Mouse (Mus musculus) C2C12 (cell line): ENCODE results near the gene Cpeb1. TPM values are rescaled to one million over a fixed set of nuclear protein-coding genes. Genes with fewer than 3 reads are reported as not detected.

ENCODE experiments used
- H3K27me3 ChIP-seq: one replicate; pipeline ENCODE4 v1.6.1; 2011; ENCODE audit not compliant: control insufficient read depth, insufficient read depth, insufficient read length
- H3K36me3 ChIP-seq: one replicate; pipeline ENCODE4 v1.6.1; 2011; ENCODE audit not compliant: control insufficient read depth, insufficient read depth
- H3K4me3 ChIP-seq: one replicate; pipeline ENCODE4 v1.5.1; 2011; ENCODE audit warnings: mild to moderate bottlenecking, control low read depth; ENCODE audit not compliant: poor library complexity, insufficient read depth, severe bottlenecking
- H3K79me2 ChIP-seq: one replicate; pipeline ENCODE4 v1.6.1; 2011; ENCODE audit not compliant: control insufficient read depth, insufficient read depth
- H3K79me3 ChIP-seq: one replicate; pipeline ENCODE4 v1.6.1; 2011; ENCODE audit warnings: low read depth, control low read depth
- H3ac ChIP-seq: one replicate; pipeline ENCODE3; 2011; ENCODE audit warnings: low read depth; ENCODE audit not compliant: control insufficient read depth, insufficient read length
- CEBPB ChIP-seq: IDR thresholded peaks from one replicate; pipeline ENCODE4 v1.6.1; 2011; ENCODE audit warnings: low read depth, mild to moderate bottlenecking, control low read depth, moderate library complexity
- CTCF ChIP-seq: IDR thresholded peaks from one replicate; pipeline ENCODE4 v1.5.1; 2011; ENCODE audit not compliant: control insufficient read depth, insufficient read depth, insufficient read length
- FOSL1 ChIP-seq: IDR thresholded peaks from one replicate; pipeline ENCODE4 v1.8.0; 2011; ENCODE audit warnings: mild to moderate bottlenecking, low read length; ENCODE audit not compliant: poor library complexity, insufficient read depth, severe bottlenecking
- MAX ChIP-seq: IDR thresholded peaks from one replicate; pipeline ENCODE4 v1.6.1; 2011; ENCODE audit warnings: mild to moderate bottlenecking, control low read depth
- MYOD1 ChIP-seq: IDR thresholded peaks from one replicate; pipeline ENCODE4 v1.6.1; 2011; ENCODE audit warnings: low read depth; ENCODE audit not compliant: control insufficient read depth, insufficient read length
- MYOG ChIP-seq: IDR thresholded peaks from one replicate; pipeline ENCODE4 v1.6.1; 2011; ENCODE audit not compliant: control insufficient read depth, insufficient read length; ENCODE audit errors: extremely low read depth
- USF1 ChIP-seq: IDR thresholded peaks from one replicate; pipeline ENCODE4 v1.6.1; 2011; ENCODE audit warnings: low read depth, mild to moderate bottlenecking, control low read depth, moderate library complexity
- polyA plus RNA-seq: library from polyadenylated mRNA; unstranded; fragments of >200 nt; fragmentation: generic; extraction: Trizol; gene quantifications from one replicate; pipeline ENCODE4 v1.2.1, GENCODE M21; 2012; ENCODE audit warnings: missing spikeins

Cpeb1 gene
- polyA plus RNA-seq, 1 experiment: 0.81 TPM

DNA sequence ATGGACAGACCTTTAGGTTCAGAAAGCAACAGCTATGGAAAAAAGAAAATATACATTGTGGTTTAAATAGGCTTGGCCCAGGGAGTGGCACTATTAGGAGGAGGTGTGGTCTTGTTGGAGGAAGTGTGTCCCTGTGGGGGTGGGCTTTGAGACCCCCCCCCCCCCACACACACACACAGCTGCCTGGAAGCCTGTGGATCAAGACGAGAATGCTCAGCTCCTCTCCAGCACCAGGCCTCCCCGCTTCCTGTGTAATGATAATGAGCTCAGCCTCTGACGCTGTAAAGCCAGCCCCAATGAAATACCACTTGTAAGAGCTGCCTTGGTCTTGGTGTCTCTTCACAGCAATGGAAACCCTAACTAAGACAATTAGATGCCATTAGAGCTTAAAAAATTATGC is 124.5 kb downstream of the Cpeb1 start:
- Histone ChIP-seq H3K27me3 (no peaks in the 10 kb centered on the region), H3K4me3 (no peak overlapping the region), H3K79me3 (no peaks in the 10 kb centered on the region), H3K36me3 (peaks cover 26% of the 10 kb centered on the region), H3ac (no peak overlapping the region), H3K79me2 (no peaks in the 10 kb centered on the region)
- TF ChIP-seq MYOD1: no peak
- no peak for TF ChIP-seq FOSL1
- no peak for TF ChIP-seq USF1
- TF ChIP-seq CEBPB: no peak
- no peak for TF ChIP-seq CTCF
- TF ChIP-seq MAX: no peak
- no peak for TF ChIP-seq MYOG

DNA sequence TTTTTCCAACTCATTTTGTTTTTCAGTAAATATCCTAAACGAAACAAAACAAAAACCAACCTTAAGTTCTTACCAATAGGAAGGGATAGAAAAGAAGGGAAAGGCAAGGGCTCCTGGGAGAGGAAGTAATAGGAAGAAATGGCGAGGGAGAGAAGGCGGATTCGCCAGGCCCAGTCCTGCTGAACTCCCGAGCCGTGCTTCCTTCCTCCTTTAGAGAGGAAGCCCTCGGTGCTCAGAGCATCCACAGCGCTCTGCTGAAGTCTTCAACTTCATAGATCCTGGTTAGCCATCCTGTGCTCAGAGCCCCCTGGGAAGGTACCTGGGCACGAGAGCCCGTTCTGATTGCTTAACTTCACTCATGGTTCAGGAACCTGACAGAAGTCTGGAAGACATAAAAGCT is 127.6 kb downstream of the Cpeb1 start:
- Histone ChIP-seq H3K79me3 (no peaks in the 10 kb centered on the region), H3K36me3 (peaks cover 5% of the 10 kb centered on the region), H3ac (no peak overlapping the region), H3K4me3 (no peak overlapping the region), H3K27me3 (no peaks in the 10 kb centered on the region), H3K79me2 (no peaks in the 10 kb centered on the region)
- TF ChIP-seq CEBPB (no peak), MYOG (no peak), FOSL1 (no peak), MAX (no peak), MYOD1 (no peak), USF1 (no peak), CTCF (no peak)

DNA sequence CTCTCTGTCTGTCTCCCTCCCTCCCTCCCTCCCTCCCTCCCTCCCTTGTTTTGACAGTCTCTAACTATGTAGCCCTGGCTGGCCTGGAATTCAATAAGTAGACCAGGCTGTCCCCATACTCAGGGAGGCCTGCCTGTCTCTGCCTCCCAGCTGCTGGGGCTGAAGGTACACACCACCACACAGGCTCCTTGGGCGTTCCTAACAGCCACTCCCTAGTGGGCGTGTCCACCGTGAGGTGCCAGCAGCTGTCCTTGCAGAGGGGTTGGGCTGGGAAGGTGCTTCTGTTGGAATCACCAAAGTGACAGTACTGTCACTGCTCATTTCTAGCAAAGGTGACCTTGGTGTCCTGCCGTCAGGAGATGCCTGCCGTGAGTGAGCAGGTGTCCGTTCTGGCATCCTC is 128.4 kb downstream of the Cpeb1 start:
- no peaks in the 10 kb centered on the region for H3K36me3 ChIP-seq
- H3K79me2 ChIP-seq: no peaks in the 10 kb centered on the region
- no peaks in the 10 kb centered on the region for H3K79me3 ChIP-seq
- no peak overlapping the region for H3K4me3 ChIP-seq
- no peak overlapping the region for H3ac ChIP-seq
- TF ChIP-seq MAX (no peak), MYOG (no peak), CTCF (no peak), MYOD1 (no peak), CEBPB (no peak), USF1 (no peak), FOSL1 (no peak)
- no peaks in the 10 kb centered on the region for H3K27me3 ChIP-seq

DNA sequence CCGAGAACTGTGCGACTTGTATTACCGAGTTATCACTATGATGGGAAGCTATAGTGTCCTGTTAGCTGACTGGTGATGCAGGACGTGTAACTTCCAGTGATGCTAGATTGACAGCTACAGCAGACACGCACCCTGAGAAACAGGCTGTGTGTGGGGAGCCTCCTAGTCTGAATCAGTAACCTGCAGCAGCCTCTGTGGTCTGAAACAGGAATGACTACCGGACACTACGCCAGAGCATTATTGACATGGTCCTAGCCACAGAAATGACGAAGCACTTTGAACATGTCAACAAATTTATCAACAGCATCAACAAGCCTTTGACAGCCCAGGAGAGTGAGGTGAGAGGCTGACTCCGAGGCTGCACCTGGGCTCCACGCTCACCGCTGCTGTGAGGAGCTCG is 129.2 kb downstream of the Cpeb1 start:
- Histone ChIP-seq H3K36me3 (no peaks in the 10 kb centered on the region), H3K4me3 (no peak overlapping the region), H3K79me3 (no peaks in the 10 kb centered on the region), H3ac (no peak overlapping the region), H3K79me2 (no peaks in the 10 kb centered on the region), H3K27me3 (no peaks in the 10 kb centered on the region)
- TF ChIP-seq CTCF (no peak), CEBPB (no peak), MYOG (no peak), MYOD1 (no peak), MAX (no peak), FOSL1 (no peak), USF1 (no peak)

DNA sequence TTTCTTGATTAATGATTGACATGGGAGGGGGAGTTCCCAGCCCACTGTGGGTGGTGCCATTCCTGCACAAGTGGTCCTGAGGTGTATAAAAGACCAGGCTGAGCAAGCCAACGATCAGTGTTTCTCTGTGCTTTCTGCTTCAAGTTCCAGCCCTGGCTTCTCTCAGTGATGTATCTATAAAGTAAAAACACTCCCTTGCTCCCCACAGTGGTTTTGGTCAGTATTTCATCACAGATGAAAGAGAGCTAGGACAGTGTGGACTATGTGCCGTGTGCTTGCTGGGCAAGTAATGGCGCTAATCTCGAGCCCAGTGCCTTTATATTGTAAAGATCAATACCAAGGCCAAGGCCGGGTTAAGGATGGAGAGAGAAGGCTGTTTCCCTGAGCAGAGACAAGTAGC is 133.5 kb downstream of the Cpeb1 start:
- H3K79me3 ChIP-seq: no peaks in the 10 kb centered on the region
- no peaks in the 10 kb centered on the region for H3K79me2 ChIP-seq
- no peak overlapping the region for H3K4me3 ChIP-seq
- H3K36me3 ChIP-seq: no peaks in the 10 kb centered on the region
- H3ac ChIP-seq: no peak overlapping the region
- no peaks in the 10 kb centered on the region for H3K27me3 ChIP-seq
- TF ChIP-seq CTCF: no peak
- no peak for TF ChIP-seq MAX
- no peak for TF ChIP-seq FOSL1
- TF ChIP-seq MYOD1: no peak
- TF ChIP-seq MYOG: no peak
- no peak for TF ChIP-seq CEBPB
- no peak for TF ChIP-seq USF1

DNA sequence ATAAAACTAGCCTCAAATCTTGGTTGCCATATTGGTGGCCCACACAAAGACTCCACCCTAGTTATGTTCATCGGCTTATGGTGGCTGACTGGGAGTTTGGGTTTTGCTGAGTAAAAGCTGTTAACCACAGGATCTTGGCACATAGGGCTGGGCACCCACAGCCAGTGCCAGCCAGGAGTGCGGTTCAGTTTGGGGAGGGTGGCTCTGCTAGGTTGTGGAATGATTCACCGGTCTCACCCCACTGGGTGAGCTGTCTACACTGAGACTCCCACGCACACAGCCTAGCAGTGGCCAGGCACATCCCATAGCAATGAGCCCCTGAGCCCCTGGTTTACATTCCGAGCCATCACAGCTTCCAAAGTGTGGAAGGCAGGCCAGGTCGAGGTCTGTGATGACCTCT is 135.5 kb downstream of the Cpeb1 start:
- Histone ChIP-seq H3K4me3 (no peak overlapping the region), H3K79me3 (no peaks in the 10 kb centered on the region), H3K36me3 (no peaks in the 10 kb centered on the region), H3K27me3 (no peaks in the 10 kb centered on the region), H3ac (no peak overlapping the region), H3K79me2 (no peaks in the 10 kb centered on the region)
- TF ChIP-seq FOSL1: no peak
- no peak for TF ChIP-seq MYOG
- TF ChIP-seq CEBPB: no peak
- TF ChIP-seq USF1: no peak
- no peak for TF ChIP-seq MAX
- TF ChIP-seq MYOD1: no peak
- no peak for TF ChIP-seq CTCF
